Mouse (Mus musculus) testis, adult 2 months (tissue): ENCODE data around the gene Vsig2.

Source experiments
- CTCF ChIP-seq: fragments of 200-500 bp; IDR thresholded peaks from 2 replicates; pipeline ENCODE4 v1.5.1; 2012; ENCODE audit warnings: low read depth, mild to moderate bottlenecking, inconsistent platforms, low read length, moderate library complexity; ENCODE audit not compliant: control insufficient read depth, insufficient read depth, insufficient replicate concordance
- POLR2A ChIP-seq: fragments of 200-500 bp; IDR thresholded peaks from 2 replicates; pipeline ENCODE4 v1.6.1; 2012; ENCODE audit warnings: low read depth, mild to moderate bottlenecking, inconsistent platforms, low read length, moderate library complexity; ENCODE audit not compliant: control insufficient read depth

- TF ChIP-seq POLR2A (no peak), CTCF (no peak)
Observed at GRCm38 (mm10) chr9:37590381-37590780, 51.3 kb downstream of the Vsig2 start.
